Mouse (Mus musculus) lung, adult 2 months (tissue): ENCODE results near the gene Rbm7.

Experiments used
- CTCF ChIP-seq: fragments of 200-500 bp; IDR thresholded peaks from 2 replicates; pipeline ENCODE4 v1.5.1; 2011; ENCODE audit warnings: mild to moderate bottlenecking, low read length, control low read depth; ENCODE audit not compliant: insufficient read depth
- POLR2A ChIP-seq: fragments of 200-500 bp; IDR thresholded peaks from 2 replicates; pipeline ENCODE4 v1.6.1; 2011; ENCODE audit warnings: low read depth, mild to moderate bottlenecking, control low read depth, low read length, borderline replicate concordance; ENCODE audit errors: extremely low read depth

DNA sequence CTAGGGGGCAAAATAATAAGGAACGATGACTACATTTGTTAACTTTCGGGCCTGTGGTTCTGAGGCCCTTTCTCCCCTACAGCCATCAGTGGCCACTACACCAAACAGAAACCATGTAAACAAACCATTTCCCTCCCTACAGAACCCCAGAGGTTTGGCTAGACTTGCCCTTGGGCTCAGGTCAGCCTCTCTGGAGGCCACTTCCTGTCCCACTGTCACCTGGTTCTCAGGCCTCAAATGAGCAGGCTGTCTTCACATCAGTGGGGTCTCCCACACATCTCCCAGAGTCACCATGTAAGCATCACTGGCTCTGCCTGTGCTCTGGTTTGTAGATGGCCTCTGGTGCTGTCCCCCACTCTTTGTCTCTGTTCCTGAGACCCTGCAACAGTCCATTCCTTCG, 39.1 kb downstream of the Rbm7 start:
- TF ChIP-seq POLR2A (no peak), CTCF (no peak)
